Mouse (Mus musculus) olfactory bulb, adult 2 months (tissue): Measurements from ENCODE around the gene Ndufa11.

Experiments used
- CTCF ChIP-seq: fragments of 200-500 bp; IDR thresholded peaks from 2 replicates; pipeline ENCODE4 v1.5.1; 2012; ENCODE audit warnings: low read depth, mild to moderate bottlenecking, low read length, moderate library complexity; ENCODE audit not compliant: insufficient read depth
- POLR2A ChIP-seq: fragments of 200-500 bp; IDR thresholded peaks from 2 replicates; pipeline ENCODE4 v1.6.1; 2012; ENCODE audit warnings: mild to moderate bottlenecking, low read depth, low read length, moderate library complexity; ENCODE audit not compliant: insufficient read depth

DNA sequence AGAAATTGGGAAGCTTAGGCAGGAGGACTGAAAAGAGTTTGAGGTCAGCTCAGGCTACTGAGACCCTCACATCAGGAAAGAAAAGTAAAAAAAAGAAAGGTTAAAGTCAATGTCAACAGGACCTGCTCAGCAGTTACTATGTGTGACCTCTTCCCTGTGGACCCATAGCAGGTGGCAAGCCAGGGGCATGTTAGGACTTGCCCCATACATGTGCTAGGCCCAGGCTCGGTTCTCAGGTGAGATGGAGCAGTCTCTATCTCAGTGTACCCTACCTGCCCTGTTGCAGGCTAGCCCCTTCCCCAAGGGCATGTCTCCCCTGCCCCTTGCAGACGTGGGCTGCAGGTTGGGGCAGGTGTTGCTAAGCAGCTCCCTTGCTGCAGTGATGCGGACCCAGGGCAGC is 7.9 kb upstream of the Ndufa11 start:
- TF ChIP-seq CTCF (no peak), POLR2A (no peak)
